Mouse (Mus musculus): ENCODE measurements at regions not wholly inside any gene's neighbourhood (a gene's known extent, or its start where the extent isn't known, plus 50 kb on each side); places are given as distances from the start of the nearest gene placed in this dataset.
A peak's percentile ranks its signal among the peaks of the same experiment; 100 is the strongest.
"Not testable (repeated sequence)": the region's sequence is repeated elsewhere in the genome, so short reads cannot be mapped to it uniquely, and the experiment has no call there.

- DNase-seq (ENCODE audit: low spot score in 2 of 2), result no peak
Observed at GRCm38 (mm10) chr17:27318969-27319695, 114.9 kb upstream of the Lemd2 start.

GRCm38 (mm10) chr17:27317576-27318277 lies 113.5 kb upstream of the Lemd2 start:
- DNase-seq (ENCODE audit: low spot score in 2 of 2), result peak; percentile 22 to 27

GRCm38 (mm10) chr17:27316711-27317575 lies 112.7 kb upstream of the Lemd2 start:
- DNase-seq (ENCODE audit: low spot score in 2 of 2), result no peak

GRCm38 (mm10) chr17:27315947-27316628 lies 111.8 kb upstream of the Lemd2 start:
- DNase-seq (ENCODE audit: low spot score in 2 of 2), result no peak

- no peak for DNase-seq (ENCODE audit: low spot score in 2 of 2)
Observed at GRCm38 (mm10) chr17:27315428-27315827, 111.2 kb upstream of the Lemd2 start.

GRCm38 (mm10) chr17:27314821-27315392 lies 110.6 kb upstream of the Lemd2 start:
- no peak for DNase-seq (ENCODE audit: low spot score in 2 of 2)

DNA sequence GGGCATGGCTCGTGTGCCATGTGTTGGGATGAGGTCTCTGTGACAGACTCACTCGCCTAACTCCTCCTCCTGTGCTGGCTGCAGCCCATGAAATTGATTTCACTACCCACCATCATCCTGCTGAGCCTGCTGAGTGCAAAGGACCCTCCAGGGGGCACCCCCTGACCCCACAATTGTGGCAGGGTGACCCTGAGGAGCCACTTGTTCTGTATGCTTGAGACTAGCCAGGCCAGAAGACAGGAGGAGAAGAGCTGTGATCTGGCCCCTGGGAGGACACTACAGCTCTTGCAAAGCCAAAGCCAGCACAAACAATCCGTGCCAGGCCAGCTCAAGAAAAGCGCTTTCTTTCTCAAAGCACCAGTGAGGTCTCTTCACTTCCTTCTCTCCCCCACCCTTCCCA lies 104.7 kb upstream of the Lemd2 start:
- no peak for DNase-seq (ENCODE audit: low spot score in 2 of 2)

GRCm38 (mm10) chr17:27304842-27305241 lies 100.6 kb upstream of the Lemd2 start:
- DNase-seq (ENCODE audit: low spot score in 2 of 2), result no peak

- DNase-seq (ENCODE audit: low spot score in 2 of 2), result no peak
Observed at GRCm38 (mm10) chr17:27303633-27304479, 99.6 kb upstream of the Lemd2 start.

GRCm38 (mm10) chr17:27303061-27303460 lies 98.8 kb upstream of the Lemd2 start:
- no peak for DNase-seq (ENCODE audit: low spot score in 2 of 2)

- DNase-seq (ENCODE audit: low spot score in 2 of 2), result no peak
Observed at GRCm38 (mm10) chr17:27301376-27301775, 97.1 kb upstream of the Lemd2 start.

DNA sequence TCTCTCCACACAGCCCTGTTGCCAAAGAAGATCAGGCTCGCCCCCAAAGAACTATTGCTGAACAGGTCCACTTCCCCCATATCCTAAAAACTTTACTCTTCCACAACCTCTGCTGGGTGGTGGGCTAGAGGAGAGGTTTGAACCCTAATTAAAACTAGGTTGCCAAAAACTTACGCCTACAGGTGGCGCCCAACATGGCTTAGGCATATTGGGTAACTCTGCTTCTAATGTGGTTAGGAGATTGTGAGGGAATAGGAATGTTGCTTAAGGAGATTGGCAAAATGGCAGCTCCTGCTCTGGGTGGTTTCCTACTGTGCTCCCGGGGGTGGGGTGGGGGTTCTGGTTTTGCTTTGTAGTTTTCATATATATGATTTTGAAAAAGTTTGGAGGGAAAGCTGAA lies 95.0 kb upstream of the Lemd2 start:
- no peak for DNase-seq (ENCODE audit: low spot score in 2 of 2)

GRCm38 (mm10) chr17:27298351-27298750 lies 94.1 kb upstream of the Lemd2 start:
- DNase-seq (ENCODE audit: low spot score in 2 of 2), result no peak

DNA sequence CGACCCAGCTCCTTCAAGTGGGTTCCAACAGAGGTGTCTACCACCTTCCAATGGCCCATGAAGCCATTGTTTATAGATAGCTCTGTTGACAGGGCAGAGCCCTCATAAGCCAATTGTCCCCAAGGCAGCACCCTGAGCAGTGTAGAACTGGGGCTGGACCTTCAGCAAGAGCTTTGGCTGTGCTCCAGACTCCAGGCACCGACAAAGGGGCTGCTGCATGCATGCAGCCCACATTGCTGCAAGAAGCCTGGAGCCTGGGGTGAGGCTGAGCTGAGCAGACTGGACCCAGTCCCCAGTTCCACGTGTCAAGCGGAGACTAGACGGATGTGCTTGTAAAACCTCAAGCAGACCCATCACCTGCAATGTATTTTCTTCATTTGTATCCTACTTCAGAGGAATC lies 91.9 kb upstream of the Lemd2 start:
- DNase-seq (ENCODE audit: low spot score in 2 of 2), result no peak

GRCm38 (mm10) chr17:27294208-27294604 lies 89.9 kb upstream of the Lemd2 start:
- no peak for DNase-seq (ENCODE audit: low spot score in 2 of 2)

DNA sequence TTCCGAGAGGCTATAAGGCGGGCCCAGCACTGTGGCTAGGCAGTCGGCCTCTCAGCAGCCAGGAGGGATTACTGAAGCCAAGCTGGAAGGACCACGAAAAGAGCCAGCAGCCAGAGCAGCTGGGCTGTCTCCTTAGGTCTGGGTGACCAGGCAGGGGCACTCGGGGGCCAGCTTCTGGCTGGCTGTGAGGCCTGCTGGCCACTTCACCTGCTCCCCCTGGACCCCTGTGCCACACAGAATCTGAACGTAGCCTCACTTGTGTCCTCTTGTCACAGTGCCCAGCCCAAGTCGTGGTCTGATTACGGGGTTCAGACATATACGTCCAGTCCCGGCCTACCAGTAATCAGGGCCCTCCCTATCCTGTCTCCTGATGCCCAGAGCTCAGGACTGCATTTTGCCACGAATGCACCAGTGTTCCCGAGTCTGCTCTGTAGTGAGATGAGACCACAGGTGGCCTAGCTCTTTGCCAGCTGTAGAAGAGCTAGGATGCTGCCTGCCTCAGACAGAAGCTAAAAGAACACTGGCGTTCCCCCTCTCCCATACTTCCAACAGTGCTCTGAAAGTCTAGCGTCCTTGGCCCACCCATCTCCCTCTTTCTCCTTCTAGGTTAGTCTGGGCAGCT lies 89.4 kb upstream of the Lemd2 start:
- no peak for DNase-seq (ENCODE audit: low spot score in 2 of 2)

GRCm38 (mm10) chr17:27291673-27292072 lies 87.4 kb upstream of the Lemd2 start:
- DNase-seq (ENCODE audit: low spot score in 2 of 2), result no peak

- DNase-seq (ENCODE audit: low spot score in 2 of 2), result no peak
Observed at GRCm38 (mm10) chr17:27291176-27291575, 86.9 kb upstream of the Lemd2 start.

DNA sequence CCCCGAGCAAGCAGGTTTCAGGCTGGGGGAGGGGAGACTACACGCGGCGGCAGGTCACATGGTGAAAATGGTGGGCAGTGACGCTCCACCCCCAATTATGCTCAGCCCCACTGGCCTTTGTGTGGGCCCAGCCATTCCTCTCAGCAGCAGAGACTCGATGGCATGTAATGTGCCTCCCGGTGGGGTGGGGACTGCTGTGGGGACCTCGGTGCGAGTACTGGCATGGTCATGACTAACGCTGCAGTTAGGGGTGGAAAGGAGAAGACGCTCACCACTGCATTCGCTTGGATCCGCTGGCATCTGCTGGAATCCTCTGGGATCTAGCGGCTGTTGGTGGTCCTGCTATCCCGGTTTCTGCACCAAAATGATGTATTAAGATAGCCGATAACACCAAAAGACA lies 86.0 kb upstream of the Lemd2 start:
- DNase-seq (ENCODE audit: low spot score in 2 of 2), result no peak

DNA sequence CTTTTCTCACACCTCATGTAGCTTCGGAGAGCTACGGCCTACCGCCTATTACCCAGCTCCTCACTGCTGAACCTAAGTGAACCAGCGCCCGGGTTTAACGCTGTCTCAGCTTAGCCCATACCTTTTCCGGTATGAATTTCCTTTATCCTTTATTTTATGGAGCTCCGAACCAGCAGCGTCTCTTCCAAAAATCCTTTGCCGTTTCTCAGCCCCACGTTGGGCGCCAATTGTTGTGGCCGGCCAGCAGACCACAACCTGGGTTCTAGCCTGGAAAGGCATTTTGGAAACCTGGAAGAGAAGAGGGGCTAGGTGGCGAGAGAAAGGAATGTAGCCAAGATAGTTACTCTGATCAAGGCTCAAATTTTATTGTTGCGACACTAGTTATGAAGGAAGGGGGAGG lies 85.5 kb upstream of the Lemd2 start:
- DNase-seq (ENCODE audit: low spot score in 2 of 2), result not testable (repeated sequence)
